Mouse (Mus musculus) layer of hippocampus, adult 9-10 months (tissue): ENCODE results near the gene Far2.

Experiments
- DNase-seq: peaks from one replicate; pipeline ENCODE4 v3.0.0; 2022; ENCODE audit warnings: low spot score

The Far2 gene

GRCm38 (mm10) chr6:148218235-148219076 is 171.4 kb downstream of the Far2 start:
- no peak for DNase-seq

- DNase-seq = no peak
Measured at GRCm38 (mm10) chr6:148222686-148223085, 175.6 kb downstream of the Far2 start.

DNA sequence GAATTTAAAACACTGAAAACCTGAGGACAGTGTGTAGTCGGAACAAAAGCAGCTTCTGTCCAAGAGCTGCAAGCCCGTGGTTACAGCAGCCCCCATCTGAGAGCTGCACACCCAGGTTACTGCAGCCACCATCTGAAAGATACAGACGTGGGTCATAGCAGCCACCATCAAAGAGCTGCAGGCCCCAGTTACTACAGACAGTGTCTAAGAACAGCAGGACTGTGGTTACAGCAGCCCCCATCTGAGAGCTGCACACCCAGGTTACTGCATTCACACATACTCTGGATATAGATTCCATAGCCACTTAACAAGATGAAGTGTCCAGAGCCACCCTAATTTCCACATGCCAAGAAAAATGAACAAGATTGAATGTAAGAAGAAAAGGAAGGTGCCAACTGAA is 180.5 kb downstream of the Far2 start:
- no peak for DNase-seq
